Mouse (Mus musculus): ENCODE measurements around the gene Gm10334. TPM values are rescaled to one million over a fixed set of nuclear protein-coding genes. Genes with fewer than 3 reads are reported as not detected.
"Not testable (repeated sequence)": the region's sequence is repeated elsewhere in the genome, so short reads cannot be mapped to it uniquely, and the experiment has no call there.

Gene Gm10334
- polyA plus RNA-seq (2014; fragmentation: Nextera tagmentation; extraction: Ambion mirVana) = not detected in 2 replicates

GRCm38 (mm10) chr6:41446045-41446444 lies at the start of gene Gm10334:
Gene Gm10334 (minus strand): TSS chr6:41446145.
- not testable (repeated sequence) for H3K36me3 ChIP-seq (ENCODE audit: control insufficient read depth, insufficient read depth, low read length); DNase-seq (ENCODE audit: low spot score, missing footprints); H3K4me3 ChIP-seq (ENCODE audit: low read depth, low read length); H3K27me3 ChIP-seq (ENCODE audit: control insufficient read depth, insufficient read depth, low read length); H3K4me1 ChIP-seq (ENCODE audit: control insufficient read depth, insufficient read depth, low read length); H3K4me2 ChIP-seq; H3K27ac ChIP-seq (ENCODE audit: low read depth, low read length); ATAC-seq (ENCODE audit: low FRiP score); H3K9me3 ChIP-seq (ENCODE audit: control insufficient read depth, low read length); H3K9ac ChIP-seq (ENCODE audit: low read length)

- not testable (repeated sequence) for H3K9me3 ChIP-seq (ENCODE audit: control insufficient read depth, low read length); ATAC-seq (ENCODE audit: low FRiP score); H3K36me3 ChIP-seq (ENCODE audit: control insufficient read depth, insufficient read depth, low read length); H3K4me3 ChIP-seq (ENCODE audit: low read depth, low read length); H3K4me1 ChIP-seq (ENCODE audit: control insufficient read depth, insufficient read depth, low read length); DNase-seq (ENCODE audit: low spot score, missing footprints); H3K4me2 ChIP-seq; H3K27me3 ChIP-seq (ENCODE audit: control insufficient read depth, insufficient read depth, low read length); H3K27ac ChIP-seq (ENCODE audit: low read depth, low read length); H3K9ac ChIP-seq (ENCODE audit: low read length)
Observed at GRCm38 (mm10) chr6:41458632-41459031, 12.7 kb upstream of the Gm10334 start, which contains the start of gene Prss1. Gene Prss1 (plus strand): TSS chr6:41458932.

GRCm38 (mm10) chr6:41442261-41442660 lies 3.7 kb downstream of the Gm10334 start:
- not testable (repeated sequence) for DNase-seq (ENCODE audit: low spot score, missing footprints); H3K9me3 ChIP-seq (ENCODE audit: control insufficient read depth, low read length); H3K27ac ChIP-seq (ENCODE audit: low read depth, low read length); H3K9ac ChIP-seq (ENCODE audit: low read length); H3K4me2 ChIP-seq; H3K36me3 ChIP-seq (ENCODE audit: control insufficient read depth, insufficient read depth, low read length); H3K27me3 ChIP-seq (ENCODE audit: control insufficient read depth, insufficient read depth, low read length); H3K4me1 ChIP-seq (ENCODE audit: control insufficient read depth, insufficient read depth, low read length); H3K4me3 ChIP-seq (ENCODE audit: low read depth, low read length); ATAC-seq (ENCODE audit: low FRiP score)
- WGBS = 90% methylated on average over 2 of the region's 2 CpGs

Other genes starting within 250 kb of the Gm10334 start
- not detected in 2 replicates for gene Try4, start 143.9 kb downstream of the Gm10334 start, polyA plus RNA-seq (2014; fragmentation: Nextera tagmentation; extraction: Ambion mirVana)
- not detected in 2 replicates for gene Try5, start 129.3 kb downstream of the Gm10334 start, polyA plus RNA-seq (2014; fragmentation: Nextera tagmentation; extraction: Ambion mirVana)
- gene Try10, start 92.0 kb downstream of the Gm10334 start, polyA plus RNA-seq (2014; fragmentation: Nextera tagmentation; extraction: Ambion mirVana) = not detected in 2 replicates
- not detected in 2 replicates for gene Prss3, start 68.5 kb downstream of the Gm10334 start, polyA plus RNA-seq (2014; fragmentation: Nextera tagmentation; extraction: Ambion mirVana)
- gene Gm5771, start 53.8 kb downstream of the Gm10334 start, polyA plus RNA-seq (2014; fragmentation: Nextera tagmentation; extraction: Ambion mirVana) = not detected in 2 replicates
- gene Prss1, start 12.8 kb upstream of the Gm10334 start, polyA plus RNA-seq (2014; fragmentation: Nextera tagmentation; extraction: Ambion mirVana) = not detected in 2 replicates
- not detected in 2 replicates for gene Prss2, start 75.6 kb upstream of the Gm10334 start, polyA plus RNA-seq (2014; fragmentation: Nextera tagmentation; extraction: Ambion mirVana)
- 9.9 and 10.7 TPM in 2 replicates for gene Ephb6, start 159.3 kb upstream of the Gm10334 start, polyA plus RNA-seq (2014; fragmentation: Nextera tagmentation; extraction: Ambion mirVana)
- gene Trpv6, start 190.3 kb upstream of the Gm10334 start, polyA plus RNA-seq (2014; fragmentation: Nextera tagmentation; extraction: Ambion mirVana) = 0.26 and 0.27 TPM in 2 replicates
- not detected in 2 replicates for gene Trpv5, start 234.6 kb upstream of the Gm10334 start, polyA plus RNA-seq (2014; fragmentation: Nextera tagmentation; extraction: Ambion mirVana)
- gene Llcfc1, start 238.3 kb upstream of the Gm10334 start, polyA plus RNA-seq (2014; fragmentation: Nextera tagmentation; extraction: Ambion mirVana) = not detected in 2 replicates